Mouse (Mus musculus) spleen, adult 2 months (tissue): Measurements from ENCODE around the gene Zcchc24. TPM values are rescaled to one million over a fixed set of nuclear protein-coding genes. Genes with fewer than 3 reads are reported as not detected.

Source experiments
- DNase-seq, 2 experiments: peaks; one replicate each; pipeline versions ENCODE4 v3.0.0 to v3.0.0-alpha.2; 2012 to 2021; ENCODE audit warnings: low spot score in 2 of 2, low read depth in 1 of 2
- H3K27ac ChIP-seq: fragments of 200-500 bp; 2 replicates; pipeline ENCODE4 v1.5.1; 2012; ENCODE audit warnings: low read length, inconsistent platforms; ENCODE audit not compliant: insufficient read depth
- H3K27me3 ChIP-seq: fragments of 200-500 bp; 2 replicates; pipeline ENCODE4 v1.6.1; 2012; ENCODE audit warnings: mild to moderate bottlenecking, moderate library complexity, low read length, inconsistent platforms; ENCODE audit not compliant: control insufficient read depth, insufficient read depth
- H3K36me3 ChIP-seq: fragments of 200-500 bp; 2 replicates; pipeline ENCODE4 v1.6.1; 2012; ENCODE audit warnings: mild to moderate bottlenecking, low read length, inconsistent platforms; ENCODE audit not compliant: control insufficient read depth, insufficient read depth
- H3K4me1 ChIP-seq: fragments of 200-500 bp; 2 replicates; pipeline ENCODE4 v1.6.1; 2011; ENCODE audit warnings: inconsistent platforms; ENCODE audit not compliant: control insufficient read depth, insufficient read depth, insufficient read length
- H3K4me3 ChIP-seq: fragments of 200-500 bp; 2 replicates; pipeline ENCODE4 v1.5.1; 2011; ENCODE audit warnings: mild to moderate bottlenecking, inconsistent platforms; ENCODE audit not compliant: insufficient read depth, insufficient read length; ENCODE audit errors: extremely low read depth
- CTCF ChIP-seq: fragments of 200-500 bp; IDR thresholded peaks from 2 replicates; pipeline ENCODE4 v1.5.1; 2011; ENCODE audit warnings: mild to moderate bottlenecking, inconsistent platforms; ENCODE audit not compliant: insufficient read depth, insufficient read length, insufficient replicate concordance; ENCODE audit errors: extremely low read depth
- POLR2A ChIP-seq: fragments of 200-500 bp; IDR thresholded peaks from 2 replicates; pipeline ENCODE4 v1.6.1; 2011; ENCODE audit warnings: low read depth, low read length, inconsistent platforms
- WGBS: fragments of 180-500 bp; shearing (Covaris S2); methylation state at CpG from one replicate; pipeline ENCODE4 v1.1.7; 2018; 5-methylcytosine and 5-hydroxymethylcytosine counted together
- polyA plus RNA-seq: library from polyadenylated mRNA; depleted of rRNA; stranded (reverse); fragments of >200 nt; gene quantifications from 2 replicates; pipeline ENCODE4 v1.2.3, GENCODE M21; 2012

Zcchc24 gene
- polyA plus RNA-seq, 1 experiment = 14.9 TPM

GRCm38 (mm10) chr14:25802511-25802910, 33.7 kb upstream of the Zcchc24 start:
- no peaks in the 10 kb centered on the region for H3K27me3 ChIP-seq
- H3K4me3 ChIP-seq = no peak overlapping the region
- DNase-seq = no peak
- no peaks in the 10 kb centered on the region for H3K4me1 ChIP-seq
- H3K36me3 ChIP-seq = no peaks in the 10 kb centered on the region
- H3K27ac ChIP-seq = no peak overlapping the region
- TF ChIP-seq CTCF (no peak), POLR2A (no peak)

GRCm38 (mm10) chr14:25800166-25800960, 31.5 kb upstream of the Zcchc24 start:
- peak; percentile 37 to 76 for DNase-seq

GRCm38 (mm10) chr14:25796619-25797018, 27.8 kb upstream of the Zcchc24 start:
- Histone ChIP-seq H3K4me3 (no peak overlapping the region), H3K27me3 (no peaks in the 10 kb centered on the region), H3K4me1 (no peaks in the 10 kb centered on the region), H3K27ac (no peak overlapping the region), H3K36me3 (no peaks in the 10 kb centered on the region)
- TF ChIP-seq CTCF = no peak
- TF ChIP-seq POLR2A = no peak
- WGBS = 86% methylated on average over 7 of the region's 7 CpGs
- DNase-seq = no peak

More at GRCm38 (mm10) chr14:25800166-25800960, 31.5 kb upstream of the Zcchc24 start:
- H3K36me3 ChIP-seq = no peaks in the 10 kb centered on the region
- TF ChIP-seq CTCF = peak; percentile 97
- TF ChIP-seq POLR2A = no peak
- 32% methylated on average over 19 of the region's 19 CpGs for WGBS
- no peaks in the 10 kb centered on the region for H3K4me1 ChIP-seq
- no peak overlapping the region for H3K4me3 ChIP-seq
- no peak overlapping the region for H3K27ac ChIP-seq
- no peaks in the 10 kb centered on the region for H3K27me3 ChIP-seq

GRCm38 (mm10) chr14:25795561-25796174, 26.8 kb upstream of the Zcchc24 start:
- DNase-seq = no peak
- H3K36me3 ChIP-seq = no peaks in the 10 kb centered on the region
- no peak for TF ChIP-seq POLR2A
- TF ChIP-seq CTCF = no peak
- H3K27ac ChIP-seq = no peak overlapping the region
- no peaks in the 10 kb centered on the region for H3K4me1 ChIP-seq
- WGBS = 50% methylated on average over 10 of the region's 10 CpGs
- H3K4me3 ChIP-seq = no peak overlapping the region
- no peaks in the 10 kb centered on the region for H3K27me3 ChIP-seq

GRCm38 (mm10) chr14:25795067-25795466, 26.2 kb upstream of the Zcchc24 start:
- Histone ChIP-seq H3K27me3 (no peaks in the 10 kb centered on the region), H3K27ac (no peak overlapping the region), H3K4me3 (no peak overlapping the region), H3K4me1 (no peaks in the 10 kb centered on the region), H3K36me3 (no peaks in the 10 kb centered on the region)
- TF ChIP-seq POLR2A = no peak
- WGBS = 77% methylated on average over 6 of the region's 6 CpGs
- DNase-seq = no peak

- Histone ChIP-seq H3K4me1 (no peaks in the 10 kb centered on the region), H3K27me3 (no peaks in the 10 kb centered on the region), H3K27ac (no peak overlapping the region), H3K4me3 (no peak overlapping the region), H3K36me3 (no peaks in the 10 kb centered on the region)
- no peak for DNase-seq
- 96% methylated on average over 2 of the region's 2 CpGs for WGBS
- TF ChIP-seq POLR2A (no peak), CTCF (no peak)
These were observed 25.5 kb upstream of the Zcchc24 start for GRCm38 (mm10) chr14:25794331-25794730.

- Histone ChIP-seq H3K27me3 (no peaks in the 10 kb centered on the region), H3K4me1 (no peaks in the 10 kb centered on the region), H3K4me3 (no peak overlapping the region), H3K36me3 (no peaks in the 10 kb centered on the region), H3K27ac (no peak overlapping the region)
- 74% methylated on average over 6 of the region's 6 CpGs for WGBS
- DNase-seq = no peak
- TF ChIP-seq POLR2A (no peak), CTCF (no peak)
These were observed 22.0 kb upstream of the Zcchc24 start for GRCm38 (mm10) chr14:25790768-25791302.
